Mouse (Mus musculus) E14TG2a.4 (cell line): ENCODE data around the gene Sik3.

Source experiments
- CTCF ChIP-seq: conservative IDR thresholded peaks from 2 replicates; pipeline ENCODE4 v1.5.1; 2014; ENCODE audit warnings: low read length
- NANOG ChIP-seq: IDR thresholded peaks from 2 replicates; pipeline ENCODE4 v1.6.1; 2014; ENCODE audit warnings: borderline replicate concordance, low read length, mixed read lengths
- POU5F1 ChIP-seq: IDR thresholded peaks from 2 replicates; pipeline ENCODE4 v1.6.1; 2014; ENCODE audit warnings: low read length, borderline replicate concordance

GRCm38 (mm10) chr9:46013616-46014015, 996 bp downstream of the Sik3 start:
- no peak for TF ChIP-seq CTCF
- no peak for TF ChIP-seq POU5F1
- no peak for TF ChIP-seq NANOG
